Mouse (Mus musculus) frontal cortex, adult 2 months (tissue): Measurements from ENCODE around the gene Heg1. TPM values are rescaled to one million over a fixed set of nuclear protein-coding genes. Genes with fewer than 3 reads are reported as not detected.

Experiments used
- DNase-seq, 2 experiments: peaks; one replicate each; pipeline ENCODE4 v3.0.0; 2022; ENCODE audit warnings: low spot score in 1 of 2; ENCODE audit errors: extremely low spot score in 1 of 2
- polyA plus RNA-seq: library from polyadenylated mRNA; depleted of rRNA; stranded (reverse); fragments of >200 nt; gene quantifications from 2 replicates; pipeline ENCODE4 v1.2.3, GENCODE M21; 2012; rRNA removed

Heg1 gene
- polyA plus RNA-seq: 16.0 and 16.1 TPM in 2 replicates

DNA sequence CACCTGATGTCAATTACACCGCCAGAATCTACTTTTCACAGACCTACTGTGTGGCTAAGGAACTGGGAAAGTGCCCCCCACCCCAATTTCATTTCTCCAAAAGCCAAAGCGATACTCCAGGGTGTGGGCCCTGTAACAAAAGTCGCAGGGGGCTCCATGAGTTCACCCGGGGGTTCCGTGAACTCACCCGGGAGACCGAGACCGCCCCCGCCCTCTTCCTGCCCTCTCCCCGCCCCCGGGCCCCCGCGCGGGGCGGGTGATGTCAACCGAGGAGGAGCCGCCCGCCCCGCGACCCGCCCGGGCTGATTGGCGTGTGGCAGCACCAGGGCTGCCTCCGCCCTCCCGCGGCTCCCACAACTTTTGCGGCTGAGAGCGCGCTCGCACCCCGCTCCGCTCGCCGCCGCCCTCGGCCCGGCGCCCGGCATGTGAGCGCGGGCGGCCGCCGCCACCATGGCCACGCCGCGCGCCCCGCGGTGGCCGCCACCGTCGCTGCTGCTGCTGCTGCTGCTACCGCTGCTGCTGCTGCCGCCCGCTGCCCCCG, at the start of gene Heg1:
Gene Heg1 (plus strand): TSS at position 209 of the 541 bp plus-strand sequence.
- DNase-seq: peak in 1 of 2 experiments; percentile 59

- DNase-seq: peak; percentile 35 to 61
These were observed 48.2 kb upstream of the Heg1 start for GRCm38 (mm10) chr16:33635836-33636595.

GRCm38 (mm10) chr16:33641779-33642178, 42.4 kb upstream of the Heg1 start:
- peak in 1 of 2 experiments; percentile 28 for DNase-seq

GRCm38 (mm10) chr16:33653116-33653515, 31.1 kb upstream of the Heg1 start:
- DNase-seq: no peak

- DNase-seq: peak; percentile 35 to 67
These were observed 28.7 kb upstream of the Heg1 start for GRCm38 (mm10) chr16:33655443-33655842.

DNA sequence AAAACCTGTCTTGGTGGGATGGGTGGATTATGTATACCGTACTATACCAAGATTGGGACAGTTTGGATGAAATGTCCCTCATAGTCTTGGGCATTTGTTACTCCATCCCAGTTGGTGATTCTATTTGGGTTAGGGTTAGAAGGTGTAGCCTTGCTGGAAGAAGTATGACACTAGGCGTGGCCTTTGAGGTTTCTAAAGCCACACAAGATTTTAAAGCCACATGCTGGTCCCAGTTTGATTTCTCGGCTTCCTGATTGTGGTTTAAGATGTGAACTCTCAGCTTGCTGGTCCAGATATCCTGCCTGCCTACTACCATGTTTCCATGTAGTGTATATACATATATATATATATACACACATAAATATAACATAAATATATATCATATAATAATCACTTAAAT, 27.0 kb upstream of the Heg1 start:
- DNase-seq: no peak

DNA sequence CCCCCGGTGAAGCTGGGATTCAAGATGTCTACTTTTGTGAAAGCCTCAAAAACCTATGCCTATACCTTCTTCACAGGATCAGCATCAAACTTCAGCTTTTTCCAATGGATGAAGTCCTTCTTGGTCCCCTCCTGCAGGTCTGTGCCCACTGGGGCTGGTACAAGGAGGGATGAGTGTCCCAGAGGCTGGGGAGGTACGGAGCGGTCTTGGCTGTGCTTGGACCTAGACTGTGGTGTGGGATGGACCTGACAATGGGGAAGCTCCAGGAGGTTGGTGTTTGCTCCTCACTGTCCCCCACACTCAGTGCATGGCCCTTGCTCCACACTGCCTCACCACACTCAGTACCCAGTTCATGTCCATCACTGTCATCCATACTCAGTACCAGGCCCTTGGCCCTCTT, 26.0 kb upstream of the Heg1 start:
- DNase-seq: no peak

DNA sequence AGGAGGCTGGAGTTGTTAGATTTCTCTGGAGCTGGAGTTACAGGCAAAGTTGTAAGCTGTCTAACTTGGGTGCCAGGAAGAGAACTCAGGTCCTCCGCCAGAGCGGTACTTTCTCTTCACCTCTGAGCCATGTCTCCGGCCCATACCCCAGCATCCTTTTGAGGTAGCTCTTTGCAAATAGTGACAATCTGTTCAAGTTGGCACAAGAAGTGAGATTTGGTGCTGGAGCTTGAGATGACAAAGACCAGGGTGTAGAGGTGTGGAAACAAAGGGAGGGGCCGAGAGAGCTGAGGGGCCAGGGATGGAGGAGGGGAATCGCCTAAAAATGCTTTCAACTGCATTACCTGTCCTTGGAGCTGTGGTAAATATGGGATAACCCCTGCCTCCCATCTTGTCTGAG, 24.6 kb upstream of the Heg1 start:
- no peak for DNase-seq

GRCm38 (mm10) chr16:33660125-33660524, 24.0 kb upstream of the Heg1 start:
- no peak for DNase-seq

- DNase-seq: no peak
These were observed 21.3 kb upstream of the Heg1 start for GRCm38 (mm10) chr16:33662841-33663240.

DNA sequence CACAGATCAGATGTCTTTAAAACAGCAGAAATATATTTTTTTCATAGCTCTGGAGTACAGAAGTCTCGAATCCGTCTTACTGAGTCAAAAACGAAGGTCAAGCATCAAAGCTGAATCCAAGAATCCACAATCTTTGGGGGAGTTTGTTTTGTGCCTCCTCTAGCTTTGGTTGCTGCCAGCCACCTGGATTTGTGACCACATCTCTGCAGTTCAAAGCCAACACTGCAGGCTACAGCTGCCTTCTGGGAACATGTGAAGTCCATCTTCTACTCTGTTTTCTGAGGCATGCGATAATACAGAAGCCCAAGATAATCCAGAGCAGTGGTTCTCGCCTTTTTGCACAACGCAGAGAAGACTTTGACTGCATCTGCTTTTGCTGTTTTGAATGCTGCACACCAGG, 17.9 kb upstream of the Heg1 start:
- no peak for DNase-seq

DNA sequence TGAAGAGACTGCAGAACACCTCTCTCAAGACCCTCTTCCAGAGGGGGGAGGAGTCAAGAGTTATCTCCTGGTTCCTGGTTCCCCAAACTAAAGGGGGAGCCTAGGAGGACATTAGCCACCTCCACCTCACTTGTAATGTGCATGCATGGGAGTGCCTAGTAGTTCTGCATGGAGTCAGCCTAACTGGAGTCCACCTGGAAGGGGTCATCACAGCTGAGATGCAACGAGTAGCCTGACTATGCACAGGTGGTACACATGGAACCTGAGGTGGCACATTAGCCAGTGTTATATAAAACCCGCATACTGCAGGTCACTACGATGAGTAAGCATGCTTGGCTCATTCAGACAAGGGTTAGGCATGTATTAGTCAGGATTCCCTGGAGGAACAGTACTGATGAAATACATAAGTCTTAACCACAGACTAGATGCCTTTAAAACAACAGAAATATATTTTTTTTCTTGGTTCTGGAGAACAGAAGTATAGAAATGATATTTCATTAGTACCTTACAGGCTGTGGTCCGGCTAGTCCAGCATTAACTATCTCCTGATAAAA, 17.1 kb upstream of the Heg1 start:
- no peak for DNase-seq

DNA sequence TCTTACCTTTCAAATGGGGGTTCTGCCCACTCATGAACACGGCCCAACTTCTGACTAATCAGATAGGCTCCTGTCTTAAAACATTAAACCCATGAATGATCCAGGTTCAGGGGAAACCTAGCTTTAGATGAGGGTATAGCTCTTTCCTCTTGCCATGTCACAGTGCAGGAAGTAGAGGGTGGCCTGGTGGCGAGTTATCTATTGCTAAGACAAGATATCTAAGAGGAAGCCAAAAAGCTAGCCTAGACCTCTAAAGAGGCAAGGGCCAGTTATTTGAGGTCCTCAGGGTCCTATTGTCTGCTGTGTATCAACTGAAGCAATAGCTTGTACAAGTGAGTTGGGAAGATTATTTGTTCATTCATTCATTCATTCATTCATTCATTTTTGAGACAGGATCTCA, 15.7 kb upstream of the Heg1 start:
- DNase-seq: no peak

DNA sequence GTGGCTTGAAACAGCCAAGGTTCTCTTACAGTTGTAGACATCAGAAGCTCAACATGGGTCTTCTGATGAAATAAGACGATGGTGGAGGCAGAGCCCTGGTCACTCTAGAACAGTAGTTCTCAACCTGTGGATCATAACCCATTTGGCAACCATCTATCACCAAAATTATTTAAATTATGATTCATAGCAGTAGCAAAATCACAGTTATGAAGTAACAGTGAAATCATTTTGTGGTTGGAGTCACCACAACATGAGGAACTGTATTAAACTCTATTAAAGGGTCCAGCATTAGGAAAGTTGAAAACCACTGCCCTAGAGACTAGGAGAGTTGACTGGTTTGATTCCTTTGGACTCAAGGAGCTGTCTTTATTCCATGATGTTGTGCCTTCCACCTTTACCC, 15.1 kb upstream of the Heg1 start:
- no peak for DNase-seq

GRCm38 (mm10) chr16:33670340-33670739, 13.8 kb upstream of the Heg1 start:
- no peak for DNase-seq

GRCm38 (mm10) chr16:33670933-33671332, 13.2 kb upstream of the Heg1 start:
- DNase-seq: no peak

DNA sequence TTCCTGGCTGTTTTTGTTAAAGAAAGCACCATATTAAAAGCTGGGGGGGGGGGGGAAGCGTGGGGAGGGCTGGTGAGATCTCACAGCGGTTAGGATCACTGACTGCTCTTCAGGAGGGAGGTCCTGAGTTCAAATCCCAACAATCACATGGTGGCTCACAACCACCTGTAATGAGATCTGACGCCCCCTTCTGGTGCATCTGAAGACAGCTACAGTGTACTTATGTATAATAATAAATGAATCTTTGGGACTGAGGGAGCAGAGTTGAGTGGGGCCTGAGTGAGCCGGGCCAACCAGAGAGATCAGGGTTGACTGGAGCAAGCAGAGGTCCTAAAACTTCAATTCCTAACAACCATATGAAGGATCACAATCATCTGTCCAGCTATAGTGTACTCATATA, 12.0 kb upstream of the Heg1 start:
- no peak for DNase-seq

- no peak for DNase-seq
These were observed 11.5 kb upstream of the Heg1 start for GRCm38 (mm10) chr16:33672643-33673042.

- DNase-seq: no peak
These were observed 10.6 kb upstream of the Heg1 start for GRCm38 (mm10) chr16:33673530-33674109.

DNA sequence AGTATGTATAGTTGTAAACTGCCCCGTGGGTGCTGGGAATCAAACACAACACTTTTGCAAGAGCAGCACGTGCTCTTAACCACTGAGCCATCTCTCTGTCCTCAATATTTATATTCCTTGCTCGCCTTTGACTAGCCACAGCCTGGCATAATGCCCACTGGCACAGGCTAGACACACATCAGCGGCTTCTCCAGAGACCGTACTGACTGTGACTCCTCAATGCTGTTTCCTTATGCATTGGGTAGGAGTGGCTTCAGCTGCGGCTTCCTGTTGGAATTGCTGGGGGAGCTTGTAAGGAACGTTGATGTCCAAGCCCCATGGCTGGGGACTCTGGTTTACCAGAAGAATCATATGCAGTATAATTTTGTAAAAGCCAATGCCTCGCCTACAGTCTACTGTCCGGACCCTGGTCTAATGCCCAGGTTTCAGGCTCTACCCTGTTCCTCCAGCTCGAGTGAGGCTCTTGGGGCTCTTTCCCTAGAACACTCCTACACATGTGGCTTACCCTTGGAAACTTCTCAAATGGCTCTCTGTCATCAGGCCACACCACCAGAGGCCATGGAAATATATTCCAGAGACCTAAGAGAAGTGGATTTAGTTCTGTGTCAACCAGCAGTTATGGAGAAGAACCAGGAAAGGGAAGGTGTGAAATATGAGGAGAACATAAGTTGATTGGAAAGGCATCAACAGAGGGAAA, 8.9 kb upstream of the Heg1 start:
- no peak for DNase-seq

- DNase-seq: no peak
These were observed 8.4 kb upstream of the Heg1 start for GRCm38 (mm10) chr16:33675848-33676184.
